Mouse (Mus musculus) thymus, adult 2 months (tissue): Measurements from ENCODE around the gene Psmb3.
"Not testable (repeated sequence)": the region's sequence is repeated elsewhere in the genome, so short reads cannot be mapped to it uniquely, and the experiment has no call there.

ENCODE experiments used
- CTCF ChIP-seq: fragments of 200-500 bp; IDR thresholded peaks from 2 replicates; pipeline ENCODE4 v1.5.1; 2012; ENCODE audit warnings: mild to moderate bottlenecking, control low read depth, low read length, moderate library complexity, borderline replicate concordance; ENCODE audit not compliant: control insufficient read depth, poor library complexity, insufficient read depth; ENCODE audit errors: extremely low read depth
- POLR2A ChIP-seq: fragments of 200-500 bp; IDR thresholded peaks from 2 replicates; pipeline ENCODE4 v1.6.1; 2012; ENCODE audit warnings: mild to moderate bottlenecking, low read length, control low read depth, moderate library complexity; ENCODE audit not compliant: control insufficient read depth, poor library complexity, insufficient read depth; ENCODE audit errors: extremely low read depth

- not testable (repeated sequence) for TF ChIP-seq CTCF, POLR2A
These were observed 31.6 kb downstream of the Psmb3 start for GRCm38 (mm10) chr11:97734810-97735209.
